Mouse (Mus musculus) cerebellum, adult 2 months (tissue): ENCODE results near the gene Adamts17.

Experiments
- CTCF ChIP-seq: fragments of 200-500 bp; IDR thresholded peaks from 2 replicates; pipeline ENCODE4 v1.5.1; 2011; ENCODE audit warnings: low read depth, mild to moderate bottlenecking, control low read depth, low read length, moderate library complexity, borderline replicate concordance; ENCODE audit not compliant: insufficient read depth
- POLR2A ChIP-seq: fragments of 200-500 bp; IDR thresholded peaks from 2 replicates; pipeline ENCODE4 v1.6.1; 2011; ENCODE audit warnings: low read length, control low read depth, borderline replicate concordance; ENCODE audit not compliant: insufficient read depth

DNA sequence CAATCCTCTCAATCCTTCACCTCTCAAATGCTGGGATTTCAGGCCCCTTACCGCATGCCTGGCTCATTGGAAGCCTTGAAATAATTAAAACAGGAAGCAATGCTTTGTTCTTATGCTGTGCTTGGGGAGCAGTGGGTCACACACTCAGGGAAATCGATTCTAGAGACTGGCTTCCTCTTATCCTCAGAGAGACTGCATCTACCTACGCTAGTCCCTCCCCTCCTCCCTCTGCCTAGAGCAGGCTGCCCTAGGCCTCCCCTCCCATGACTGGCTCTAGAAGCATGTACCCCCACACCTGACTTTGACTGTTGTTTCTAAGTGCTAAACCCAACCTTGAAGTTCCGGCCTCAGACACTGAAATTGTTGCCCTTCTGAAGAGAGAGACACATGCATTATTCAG is 189.4 kb downstream of the Adamts17 start:
- TF ChIP-seq CTCF (no peak), POLR2A (no peak)
